Mouse (Mus musculus): Measurements from ENCODE around the gene Mpeg1. TPM values are rescaled to one million over a fixed set of nuclear protein-coding genes. Genes with fewer than 3 reads are reported as not detected.

The Mpeg1 gene
- polyA plus RNA-seq, 1 experiment from 2014 or later, result 0.63 TPM

DNA sequence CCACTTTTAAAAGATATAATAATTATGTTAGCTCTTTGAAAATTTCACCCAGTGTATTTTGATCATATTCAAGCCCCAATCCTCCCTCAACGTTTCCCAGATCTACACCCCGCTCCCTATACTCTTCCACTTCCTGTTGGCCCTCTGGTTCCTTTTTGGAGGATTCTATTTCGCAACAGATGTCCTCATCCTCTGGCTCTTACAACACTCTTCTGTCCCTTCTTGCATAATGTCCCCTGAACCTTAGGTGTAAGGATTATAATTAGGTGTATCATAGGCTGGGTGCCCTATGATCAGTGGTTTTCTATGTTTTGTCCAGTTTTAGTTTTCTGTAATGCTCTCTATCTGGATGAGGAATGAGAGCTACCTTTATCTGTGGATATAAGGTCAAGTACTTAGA, 15.6 kb upstream of the Mpeg1 start:
- no peak overlapping the region for H3K4me3 ChIP-seq (ENCODE audit: low read depth, low read length)
- H3K9ac ChIP-seq, result no peak overlapping the region
- WGBS, result 75% methylated on average over 3 of the region's 3 CpGs
- ATAC-seq (ENCODE audit: insufficient read depth) (no peak), DNase-seq (no peak)
- H3K4me2 ChIP-seq, result no peak overlapping the region
- H3K36me3 ChIP-seq (ENCODE audit: insufficient read depth), result no peaks in the 10 kb centered on the region
- H3K4me1 ChIP-seq (ENCODE audit: insufficient read depth), result no peaks in the 10 kb centered on the region
- no peaks in the 10 kb centered on the region for H3K9me3 ChIP-seq (ENCODE audit: low read depth, low read length)
- no peaks in the 10 kb centered on the region for H3K27me3 ChIP-seq (ENCODE audit: insufficient read depth, low read length)
- no peak for TF ChIP-seq CTCF (IDR thresholded peaks at IDR 0.05; ENCODE audit: low read depth)
- no peak overlapping the region for H3K27ac ChIP-seq (ENCODE audit: low read depth)

DNA sequence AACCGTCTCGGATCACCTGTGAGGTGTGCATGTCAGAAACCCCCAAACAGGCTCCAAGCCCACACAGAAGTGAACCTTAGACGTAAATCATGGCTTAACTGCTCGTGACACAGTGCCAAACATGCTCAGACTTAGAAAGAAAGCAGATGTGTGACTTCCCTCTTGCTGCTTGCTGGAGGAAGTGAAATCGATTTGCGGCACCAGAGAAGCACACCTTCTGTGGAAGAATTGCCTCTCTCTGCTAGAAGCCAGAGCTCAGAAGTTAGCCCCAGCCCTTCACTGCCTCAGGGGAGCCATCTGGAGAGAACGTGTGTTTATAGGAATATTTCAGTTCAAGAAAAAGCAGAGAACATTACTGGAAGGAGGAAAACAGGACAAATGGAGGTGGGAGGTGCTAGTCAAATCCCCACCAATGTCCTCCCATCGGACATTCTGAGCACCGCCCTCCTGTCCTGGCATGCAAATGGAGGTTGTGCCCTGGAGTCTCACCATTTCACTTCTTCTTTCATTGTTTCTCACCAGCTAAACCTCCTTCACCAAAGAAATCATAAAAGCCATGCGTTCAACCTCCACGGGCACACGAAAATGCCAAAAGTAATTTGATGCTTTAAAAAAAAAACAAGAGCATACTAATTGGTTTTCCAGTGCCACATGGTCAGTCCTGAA, 3.0 kb upstream of the Mpeg1 start:
- no peaks in the 10 kb centered on the region for H3K4me1 ChIP-seq (ENCODE audit: insufficient read depth)
- H3K27ac ChIP-seq (ENCODE audit: low read depth), result no peak overlapping the region
- no peak overlapping the region for H3K9ac ChIP-seq
- TF ChIP-seq CTCF (IDR thresholded peaks at IDR 0.05; ENCODE audit: low read depth), result no peak
- no peaks in the 10 kb centered on the region for H3K9me3 ChIP-seq (ENCODE audit: low read depth, low read length)
- H3K36me3 ChIP-seq (ENCODE audit: insufficient read depth), result no peaks in the 10 kb centered on the region
- no peak overlapping the region for H3K4me2 ChIP-seq
- DNase-seq, result no peak
- H3K27me3 ChIP-seq (ENCODE audit: insufficient read depth, low read length), result no peaks in the 10 kb centered on the region
- 71% methylated on average over 12 of the region's 12 CpGs for WGBS
- no peak overlapping the region for H3K4me3 ChIP-seq (ENCODE audit: low read depth, low read length)
- no peak for ATAC-seq (ENCODE audit: insufficient read depth)

DNA sequence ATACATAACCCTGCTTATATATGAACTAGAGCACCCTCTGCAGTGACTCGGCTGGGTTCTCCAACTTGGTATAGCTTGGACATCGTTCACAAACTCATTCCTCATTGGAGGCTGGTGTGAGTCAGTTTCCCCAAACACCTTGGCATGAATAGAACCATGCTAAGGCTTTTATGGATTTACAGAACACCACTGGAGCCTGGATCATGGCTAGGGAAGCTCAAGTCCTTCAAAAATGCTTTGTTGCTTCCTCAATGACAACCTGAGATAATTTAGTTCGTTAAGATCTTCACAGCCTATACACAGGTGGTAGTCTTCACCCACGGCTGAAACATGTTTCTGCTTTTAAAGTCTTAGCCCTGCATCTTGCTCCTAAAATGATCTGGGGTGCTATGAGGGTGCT, 1.1 kb upstream of the Mpeg1 start:
- no peak overlapping the region for H3K27ac ChIP-seq (ENCODE audit: low read depth)
- no peaks in the 10 kb centered on the region for H3K9me3 ChIP-seq (ENCODE audit: low read depth, low read length)
- DNase-seq (no peak), ATAC-seq (ENCODE audit: insufficient read depth) (no peak)
- no peak overlapping the region for H3K4me2 ChIP-seq
- H3K9ac ChIP-seq, result no peak overlapping the region
- no peaks in the 10 kb centered on the region for H3K27me3 ChIP-seq (ENCODE audit: insufficient read depth, low read length)
- H3K36me3 ChIP-seq (ENCODE audit: insufficient read depth), result no peaks in the 10 kb centered on the region
- WGBS, result 67% methylated on average over 4 of the region's 4 CpGs
- H3K4me3 ChIP-seq (ENCODE audit: low read depth, low read length), result no peak overlapping the region
- no peaks in the 10 kb centered on the region for H3K4me1 ChIP-seq (ENCODE audit: insufficient read depth)
- no peak for TF ChIP-seq CTCF (IDR thresholded peaks at IDR 0.05; ENCODE audit: low read depth)

DNA sequence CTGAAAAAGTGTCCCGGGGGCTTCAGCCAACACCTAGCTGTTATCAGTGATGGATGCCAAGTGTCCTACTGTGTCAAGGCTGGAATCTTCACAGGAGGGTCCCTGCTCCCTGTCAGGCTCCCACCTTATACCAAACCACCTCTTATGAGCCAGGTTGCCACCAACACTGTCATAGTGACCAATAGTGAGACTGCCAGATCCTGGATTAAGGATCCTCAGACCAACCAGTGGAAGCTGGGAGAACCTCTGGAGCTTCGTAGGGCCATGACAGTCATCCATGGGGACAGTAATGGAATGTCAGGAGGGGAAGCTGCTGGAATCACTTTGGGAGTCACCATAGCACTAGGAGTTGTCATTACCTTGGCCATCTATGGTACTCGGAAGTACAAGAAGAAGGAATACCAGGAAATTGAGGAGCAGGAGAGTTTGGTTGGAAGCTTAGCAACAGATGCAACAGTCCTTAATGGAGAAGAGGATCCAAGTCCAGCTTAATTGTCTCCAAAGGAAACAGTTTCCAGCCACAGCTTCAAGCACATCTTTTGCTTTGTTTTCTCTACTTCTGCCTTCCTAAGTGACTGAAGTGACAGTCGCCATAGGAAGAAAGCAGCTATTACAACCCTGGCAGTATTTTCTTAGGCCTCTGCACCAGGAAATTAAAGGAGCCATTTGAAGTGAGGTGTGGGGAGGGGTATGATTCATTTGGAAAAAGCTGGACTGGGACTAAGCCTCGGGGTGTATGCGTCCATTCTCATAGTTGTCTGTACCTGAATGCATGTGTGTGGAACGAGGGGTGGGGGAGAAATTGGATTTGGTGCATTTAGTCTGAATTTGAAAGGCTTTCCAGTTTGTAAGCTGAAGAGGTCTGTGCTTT, 2.5 kb downstream of the Mpeg1 start:
- DNase-seq (no peak), ATAC-seq (ENCODE audit: insufficient read depth) (peak; percentile 60; the same call in 1 of the 2 replicates)
- 59% methylated on average over 7 of the region's 7 CpGs for WGBS
- H3K4me2 ChIP-seq, result no peak overlapping the region
- H3K27me3 ChIP-seq (ENCODE audit: insufficient read depth, low read length), result no peaks in the 10 kb centered on the region
- H3K4me3 ChIP-seq (ENCODE audit: low read depth, low read length), result no peak overlapping the region
- H3K9me3 ChIP-seq (ENCODE audit: low read depth, low read length), result no peaks in the 10 kb centered on the region
- no peaks in the 10 kb centered on the region for H3K4me1 ChIP-seq (ENCODE audit: insufficient read depth)
- H3K9ac ChIP-seq, result no peak overlapping the region
- H3K27ac ChIP-seq (ENCODE audit: low read depth), result peak overlapping the region; percentile 91
- TF ChIP-seq CTCF (IDR thresholded peaks at IDR 0.05; ENCODE audit: low read depth), result no peak
- no peaks in the 10 kb centered on the region for H3K36me3 ChIP-seq (ENCODE audit: insufficient read depth)

DNA sequence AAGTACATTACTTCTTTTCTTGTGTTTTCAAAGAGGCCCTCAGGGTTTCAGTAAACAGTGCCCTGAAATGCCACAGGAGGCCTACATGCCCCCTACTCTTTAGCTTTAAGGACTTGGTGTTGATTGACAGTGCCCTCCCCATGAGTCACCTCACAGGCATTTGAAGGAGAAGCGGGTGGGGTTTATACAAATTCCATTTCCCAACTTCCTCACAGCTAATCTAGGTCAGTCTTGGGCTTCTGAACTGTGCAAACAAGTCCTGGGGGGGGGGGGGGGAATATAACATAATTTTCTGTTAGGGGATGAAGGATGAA, 3.1 kb downstream of the Mpeg1 start:
- H3K9ac ChIP-seq, result no peak overlapping the region
- no peaks in the 10 kb centered on the region for H3K9me3 ChIP-seq (ENCODE audit: low read depth, low read length)
- no peak overlapping the region for H3K4me2 ChIP-seq
- WGBS, result 25% methylated on average over 1 of the region's 1 CpGs
- no peaks in the 10 kb centered on the region for H3K27me3 ChIP-seq (ENCODE audit: insufficient read depth, low read length)
- no peak for TF ChIP-seq CTCF (IDR thresholded peaks at IDR 0.05; ENCODE audit: low read depth)
- H3K4me1 ChIP-seq (ENCODE audit: insufficient read depth), result no peaks in the 10 kb centered on the region
- H3K27ac ChIP-seq (ENCODE audit: low read depth), result peak overlapping the region; percentile 91
- peak; percentile 74 for DNase-seq
- ATAC-seq (ENCODE audit: insufficient read depth), result peak; percentile 85
- no peak overlapping the region for H3K4me3 ChIP-seq (ENCODE audit: low read depth, low read length)
- peaks cover 4% of the 10 kb centered on the region for H3K36me3 ChIP-seq (ENCODE audit: insufficient read depth)

DNA sequence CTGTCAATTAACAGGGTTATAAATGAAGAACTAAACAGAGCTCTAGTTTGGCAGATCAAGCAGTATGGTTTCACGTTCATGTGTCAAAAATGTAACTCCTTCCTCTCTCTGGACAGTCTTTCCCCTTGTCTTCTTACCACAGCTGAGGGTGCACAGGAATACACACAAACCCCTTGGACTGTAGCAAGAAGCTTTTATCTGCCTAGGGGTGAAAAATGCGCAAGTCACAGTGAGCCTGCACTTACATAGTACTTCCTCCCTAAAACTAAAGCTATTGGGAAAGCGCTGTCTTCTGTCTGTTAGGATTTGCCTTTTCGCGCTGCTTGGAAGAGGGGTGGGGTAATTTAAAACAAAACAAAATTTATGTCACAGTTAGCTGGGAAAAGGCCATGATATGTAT, 3.5 kb downstream of the Mpeg1 start:
- H3K4me1 ChIP-seq (ENCODE audit: insufficient read depth), result no peaks in the 10 kb centered on the region
- H3K4me3 ChIP-seq (ENCODE audit: low read depth, low read length), result no peak overlapping the region
- 68% methylated on average over 5 of the region's 5 CpGs for WGBS
- no peak for TF ChIP-seq CTCF (IDR thresholded peaks at IDR 0.05; ENCODE audit: low read depth)
- no peak overlapping the region for H3K9ac ChIP-seq
- peaks cover 7% of the 10 kb centered on the region for H3K36me3 ChIP-seq (ENCODE audit: insufficient read depth)
- H3K27ac ChIP-seq (ENCODE audit: low read depth), result peak overlapping the region; percentile 71
- no peaks in the 10 kb centered on the region for H3K27me3 ChIP-seq (ENCODE audit: insufficient read depth, low read length)
- H3K9me3 ChIP-seq (ENCODE audit: low read depth, low read length), result no peaks in the 10 kb centered on the region
- DNase-seq (peak; percentile 12), ATAC-seq (ENCODE audit: insufficient read depth) (no peak)
- no peak overlapping the region for H3K4me2 ChIP-seq

DNA sequence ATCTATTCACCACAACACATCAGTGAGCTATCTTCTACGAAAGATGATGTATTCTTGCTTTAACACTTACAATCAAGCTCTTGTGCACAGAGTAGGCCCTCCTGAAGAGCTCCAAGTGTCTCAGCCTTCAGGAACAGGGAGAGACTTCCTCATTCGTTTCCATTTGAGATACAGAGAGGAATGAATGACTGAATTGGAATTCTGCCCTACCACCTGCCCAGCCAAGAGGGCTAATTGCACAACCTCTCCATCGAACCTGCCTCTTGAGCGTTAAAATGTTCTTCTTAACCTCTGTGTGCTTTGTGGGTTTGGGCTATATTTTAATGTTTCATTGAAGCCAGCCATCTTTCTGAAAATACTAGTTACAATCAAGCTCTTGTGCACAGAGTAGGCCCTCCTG, 4.1 kb downstream of the Mpeg1 start:
- no peak for TF ChIP-seq CTCF (IDR thresholded peaks at IDR 0.05; ENCODE audit: low read depth)
- no peaks in the 10 kb centered on the region for H3K9me3 ChIP-seq (ENCODE audit: low read depth, low read length)
- DNase-seq (peak; percentile 25), ATAC-seq (ENCODE audit: insufficient read depth) (no peak)
- peak overlapping the region; percentile 71; the same call in 1 of the 2 replicates for H3K27ac ChIP-seq (ENCODE audit: low read depth)
- WGBS, result 59% methylated on average over 4 of the region's 4 CpGs
- H3K9ac ChIP-seq, result no peak overlapping the region
- H3K4me3 ChIP-seq (ENCODE audit: low read depth, low read length), result no peak overlapping the region
- H3K27me3 ChIP-seq (ENCODE audit: insufficient read depth, low read length), result no peaks in the 10 kb centered on the region
- H3K36me3 ChIP-seq (ENCODE audit: insufficient read depth), result peaks cover 11% of the 10 kb centered on the region
- H3K4me1 ChIP-seq (ENCODE audit: insufficient read depth), result no peaks in the 10 kb centered on the region
- no peak overlapping the region for H3K4me2 ChIP-seq

All from lung, embryonic 14.5 days (tissue).